Mouse (Mus musculus): Measurements from ENCODE around the gene Wdr81. TPM values are rescaled to one million over a fixed set of nuclear protein-coding genes. Genes with fewer than 3 reads are reported as not detected.

Gene Wdr81
- polyA plus RNA-seq, 1 experiment from 2014 or later, result 7.9 TPM

DNA sequence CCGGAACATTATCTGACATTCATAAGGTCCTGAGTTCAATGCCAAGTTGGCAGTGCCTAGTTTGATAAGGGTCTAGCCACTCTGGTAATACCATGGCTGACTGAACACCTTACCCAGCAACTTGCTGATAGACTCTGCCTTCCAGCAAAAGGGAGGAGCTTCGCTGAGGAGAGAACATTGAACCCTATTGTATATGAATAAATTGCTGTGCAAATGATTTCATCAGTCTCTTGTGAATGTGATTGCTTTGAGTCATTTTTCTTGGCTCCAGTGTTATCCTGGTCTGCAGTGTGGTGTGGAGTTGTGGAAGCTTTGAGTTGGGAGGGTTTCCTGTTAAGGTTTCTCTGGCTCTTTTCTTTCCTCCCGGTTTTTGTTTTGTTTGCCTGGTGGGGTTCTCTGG is 16.2 kb upstream of the Wdr81 start:
- H3K9me3 ChIP-seq (ENCODE audit: control insufficient read depth, low read length), result no peaks in the 10 kb centered on the region
- H3K4me3 ChIP-seq (replicated peaks; ENCODE audit: low read length), result no peak overlapping the region
- WGBS, result 88% methylated on average over 3 of the region's 3 CpGs
- no peak overlapping the region for H3K9ac ChIP-seq
- no peak overlapping the region for H3K4me2 ChIP-seq (replicated peaks)
- no peak for DNase-seq (ENCODE audit: low spot score)
- H3K27me3 ChIP-seq (ENCODE audit: control insufficient read depth, insufficient read depth, low read length), result no peaks in the 10 kb centered on the region
- H3K36me3 ChIP-seq (replicated peaks; ENCODE audit: control insufficient read depth, insufficient read depth), result peaks cover 9% of the 10 kb centered on the region
- H3K4me1 ChIP-seq (replicated peaks; ENCODE audit: control insufficient read depth, insufficient read depth, low read length), result no peaks in the 10 kb centered on the region
- ATAC-seq (ENCODE audit: low FRiP score), result no peak
- no peak overlapping the region for H3K27ac ChIP-seq

DNA sequence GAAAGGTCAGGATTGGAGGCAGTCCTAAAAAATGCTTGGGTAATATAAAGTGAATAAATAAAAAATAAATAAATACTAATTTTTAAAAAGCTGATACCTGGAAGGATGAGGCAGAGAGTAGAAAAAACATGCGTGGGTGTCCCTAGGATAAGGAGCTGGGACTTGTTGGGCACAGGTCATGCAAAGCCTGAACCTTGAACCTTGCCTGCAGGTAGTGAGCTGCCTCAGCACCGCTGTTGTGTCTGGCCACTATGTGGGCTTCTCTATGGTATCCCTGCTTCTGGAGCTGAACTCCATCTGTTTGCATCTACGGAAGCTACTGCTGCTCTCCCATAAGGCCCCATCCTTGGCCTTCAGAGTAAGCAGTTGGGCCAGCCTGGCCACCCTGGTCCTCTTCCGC is 14.7 kb upstream of the Wdr81 start:
- Histone ChIP-seq H3K9me3 (ENCODE audit: control insufficient read depth, low read length) (no peaks in the 10 kb centered on the region), H3K9ac (no peak overlapping the region), H3K4me2 (replicated peaks) (no peak overlapping the region), H3K4me1 (replicated peaks; ENCODE audit: control insufficient read depth, insufficient read depth, low read length) (no peaks in the 10 kb centered on the region), H3K36me3 (replicated peaks; ENCODE audit: control insufficient read depth, insufficient read depth) (peaks cover 17% of the 10 kb centered on the region), H3K27ac (no peak overlapping the region), H3K4me3 (replicated peaks; ENCODE audit: low read length) (no peak overlapping the region), H3K27me3 (ENCODE audit: control insufficient read depth, insufficient read depth, low read length) (no peaks in the 10 kb centered on the region)
- DNase-seq (ENCODE audit: low spot score) (no peak), ATAC-seq (ENCODE audit: low FRiP score) (no peak)
- 89% methylated on average over 4 of the region's 4 CpGs for WGBS

DNA sequence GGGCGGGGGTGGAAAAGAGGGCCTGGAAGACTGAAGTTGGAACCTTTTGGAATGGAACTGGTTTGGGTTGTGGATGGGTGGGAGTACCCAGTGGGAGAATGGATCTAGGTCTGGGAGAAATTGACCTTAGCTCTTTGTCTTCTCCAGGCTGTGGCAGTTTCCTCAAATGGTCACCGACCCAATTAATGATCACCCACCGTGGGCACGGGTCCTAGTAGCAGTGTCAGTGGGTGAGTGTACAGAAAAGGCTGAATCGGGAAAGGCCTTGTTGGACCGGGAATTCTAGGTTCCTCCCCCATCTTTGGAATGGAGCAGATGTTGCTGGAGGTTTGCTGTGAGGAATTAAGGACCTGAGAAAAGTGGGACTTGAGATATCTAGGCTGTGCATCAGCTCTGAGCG is 13.9 kb upstream of the Wdr81 start:
- DNase-seq (ENCODE audit: low spot score) (no peak), ATAC-seq (ENCODE audit: low FRiP score) (no peak)
- no peaks in the 10 kb centered on the region for H3K9me3 ChIP-seq (ENCODE audit: control insufficient read depth, low read length)
- H3K27me3 ChIP-seq (ENCODE audit: control insufficient read depth, insufficient read depth, low read length), result no peaks in the 10 kb centered on the region
- H3K4me1 ChIP-seq (replicated peaks; ENCODE audit: control insufficient read depth, insufficient read depth, low read length), result no peaks in the 10 kb centered on the region
- peak overlapping the region; percentile 48 for H3K4me2 ChIP-seq (replicated peaks)
- no peak overlapping the region for H3K9ac ChIP-seq
- no peak overlapping the region for H3K27ac ChIP-seq
- WGBS, result 69% methylated on average over 7 of the region's 7 CpGs
- H3K36me3 ChIP-seq (replicated peaks; ENCODE audit: control insufficient read depth, insufficient read depth), result peaks cover 17% of the 10 kb centered on the region
- peak overlapping the region; percentile 18 for H3K4me3 ChIP-seq (replicated peaks; ENCODE audit: low read length)

DNA sequence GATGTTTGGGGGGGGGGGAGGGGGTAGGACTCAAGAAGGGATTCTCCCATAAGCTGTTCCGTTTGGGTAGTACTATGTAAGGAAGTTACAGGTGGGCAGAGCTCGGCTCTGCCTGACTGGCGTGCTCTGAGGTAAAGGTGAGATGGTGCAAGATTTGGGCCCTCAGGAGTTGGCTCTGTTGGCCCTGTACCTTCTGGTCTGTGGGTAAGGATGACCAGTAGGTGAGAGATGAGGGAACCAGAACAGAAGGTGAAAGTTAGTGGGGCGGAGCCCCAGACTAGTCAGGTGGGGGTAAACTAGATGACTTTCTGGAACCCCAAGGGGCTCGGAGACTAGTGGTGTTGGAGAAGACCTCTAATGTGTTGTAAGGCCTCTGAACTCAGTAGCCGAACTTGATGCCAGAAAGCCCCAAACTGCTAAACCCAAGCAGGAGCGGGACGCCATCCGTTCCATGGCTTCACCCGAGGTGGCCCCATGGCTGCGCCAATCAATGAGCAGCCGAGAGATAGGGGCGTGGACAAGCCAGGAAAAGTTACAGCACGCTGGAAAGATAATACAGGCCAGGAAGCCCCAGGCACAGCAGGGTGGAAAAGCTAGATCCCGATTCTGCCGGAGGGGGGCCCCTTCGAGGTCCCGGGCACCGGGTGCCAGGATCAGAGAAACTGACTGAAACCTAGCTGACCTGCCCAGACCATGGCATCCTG is 13.1 kb upstream of the Wdr81 start:
- 21% methylated on average over 19 of the region's 19 CpGs for whole genome bisulfite sequencing
- peak overlapping the region; percentile 18 for H3K4me3 ChIP-seq (replicated peaks; ENCODE audit: low read length)
- no peak for DNase-seq (ENCODE audit: low spot score)

DNA sequence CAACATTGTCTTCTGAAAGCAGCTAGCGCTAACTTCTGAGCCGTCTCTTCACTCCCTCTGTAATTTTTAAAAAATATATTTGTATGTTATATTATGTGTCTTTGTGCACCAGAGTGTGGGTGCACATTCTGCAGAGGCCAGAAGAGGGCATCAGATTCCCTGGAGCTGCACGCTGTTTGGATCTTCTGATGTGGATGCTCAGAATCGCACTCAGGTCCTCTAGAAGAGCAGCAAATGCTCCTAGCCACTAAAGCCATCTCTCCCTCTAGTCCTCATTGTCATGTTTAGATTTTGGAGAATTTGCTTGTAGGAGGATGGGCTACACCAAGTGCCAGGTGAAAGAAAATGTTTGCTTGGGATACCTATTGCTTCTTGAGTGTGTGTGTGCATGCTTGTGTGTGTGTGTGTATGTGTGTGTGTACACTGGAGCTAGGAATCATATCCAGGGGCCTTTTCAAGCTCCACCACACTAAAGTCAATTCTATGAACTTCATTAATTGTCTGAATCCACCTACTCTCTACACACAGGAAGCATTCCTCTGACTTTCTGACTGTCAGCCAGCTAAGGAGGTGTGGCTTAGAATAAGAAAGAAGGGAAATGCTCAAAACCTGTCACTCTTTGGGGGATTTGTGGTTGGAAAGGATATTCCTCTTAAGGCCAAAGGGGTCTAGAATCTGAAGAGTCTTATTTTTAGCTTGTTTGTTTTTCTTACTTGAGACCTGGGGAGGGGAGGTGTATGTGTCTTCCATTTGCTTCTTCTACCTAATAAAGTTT is 12.4 kb upstream of the Wdr81 start:
- H3K9ac ChIP-seq, result no peak overlapping the region

More for the DNA sequence above, 13.1 kb upstream of the Wdr81 start:
- peak overlapping the region; percentile 48 for H3K4me2 ChIP-seq (replicated peaks)
- no peaks in the 10 kb centered on the region for H3K9me3 ChIP-seq (ENCODE audit: control insufficient read depth, low read length)
- peaks cover 17% of the 10 kb centered on the region for H3K36me3 ChIP-seq (replicated peaks; ENCODE audit: control insufficient read depth, insufficient read depth)
- H3K4me1 ChIP-seq (replicated peaks; ENCODE audit: control insufficient read depth, insufficient read depth, low read length), result peaks cover 5% of the 10 kb centered on the region
- no peaks in the 10 kb centered on the region for H3K27me3 ChIP-seq (ENCODE audit: control insufficient read depth, insufficient read depth, low read length)
- H3K27ac ChIP-seq, result no peak overlapping the region
- H3K9ac ChIP-seq, result peak overlapping the region; percentile 18; the same call in 1 of the 2 replicates
- ATAC-seq (ENCODE audit: low FRiP score), result peak; percentile 31; the same call in 1 of the 2 replicates

DNA sequence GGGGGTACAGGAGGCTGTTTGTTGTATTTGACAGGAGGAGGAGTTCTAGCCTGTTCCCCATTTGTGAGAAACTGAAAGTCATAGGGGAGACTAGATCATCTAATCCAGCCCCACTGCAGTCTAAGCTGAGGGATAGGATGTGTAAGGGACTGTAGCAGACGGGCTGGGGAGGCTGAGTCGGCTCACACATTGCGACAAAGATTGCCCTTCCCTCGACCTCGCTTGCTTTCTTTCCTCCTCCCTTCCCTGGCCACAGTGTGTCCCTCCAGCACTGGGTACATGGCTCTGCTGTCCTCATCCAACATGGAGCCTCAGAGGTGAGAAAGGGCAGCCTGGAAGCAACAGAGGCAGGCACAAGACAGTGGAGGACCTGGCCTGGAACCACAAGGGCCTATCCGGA is 10.5 kb upstream of the Wdr81 start:
- ATAC-seq (ENCODE audit: low FRiP score) (no peak), DNase-seq (ENCODE audit: low spot score) (no peak)
- H3K9me3 ChIP-seq (ENCODE audit: control insufficient read depth, low read length), result no peaks in the 10 kb centered on the region
- 92% methylated on average over 6 of the region's 6 CpGs for WGBS
- H3K4me3 ChIP-seq (replicated peaks; ENCODE audit: low read length), result no peak overlapping the region
- H3K27ac ChIP-seq, result no peak overlapping the region
- H3K4me2 ChIP-seq (replicated peaks), result no peak overlapping the region
- peaks cover 17% of the 10 kb centered on the region for H3K36me3 ChIP-seq (replicated peaks; ENCODE audit: control insufficient read depth, insufficient read depth)
- no peak overlapping the region for H3K9ac ChIP-seq
- no peaks in the 10 kb centered on the region for H3K27me3 ChIP-seq (ENCODE audit: control insufficient read depth, insufficient read depth, low read length)
- H3K4me1 ChIP-seq (replicated peaks; ENCODE audit: control insufficient read depth, insufficient read depth, low read length), result peaks cover 14% of the 10 kb centered on the region

More for the DNA sequence above, 12.4 kb upstream of the Wdr81 start:
- H3K4me3 ChIP-seq (replicated peaks; ENCODE audit: low read length), result no peak overlapping the region
- H3K9me3 ChIP-seq (ENCODE audit: control insufficient read depth, low read length), result no peaks in the 10 kb centered on the region
- 97% methylated on average over 4 of the region's 4 CpGs for WGBS
- no peak overlapping the region for H3K27ac ChIP-seq
- ATAC-seq (ENCODE audit: low FRiP score) (no peak), DNase-seq (ENCODE audit: low spot score) (no peak)
- no peaks in the 10 kb centered on the region for H3K27me3 ChIP-seq (ENCODE audit: control insufficient read depth, insufficient read depth, low read length)
- H3K36me3 ChIP-seq (replicated peaks; ENCODE audit: control insufficient read depth, insufficient read depth), result peaks cover 17% of the 10 kb centered on the region
- peak overlapping the region; percentile 48; the same call in 1 of the 2 replicates for H3K4me2 ChIP-seq (replicated peaks)
- H3K4me1 ChIP-seq (replicated peaks; ENCODE audit: control insufficient read depth, insufficient read depth, low read length), result peaks cover 12% of the 10 kb centered on the region

DNA sequence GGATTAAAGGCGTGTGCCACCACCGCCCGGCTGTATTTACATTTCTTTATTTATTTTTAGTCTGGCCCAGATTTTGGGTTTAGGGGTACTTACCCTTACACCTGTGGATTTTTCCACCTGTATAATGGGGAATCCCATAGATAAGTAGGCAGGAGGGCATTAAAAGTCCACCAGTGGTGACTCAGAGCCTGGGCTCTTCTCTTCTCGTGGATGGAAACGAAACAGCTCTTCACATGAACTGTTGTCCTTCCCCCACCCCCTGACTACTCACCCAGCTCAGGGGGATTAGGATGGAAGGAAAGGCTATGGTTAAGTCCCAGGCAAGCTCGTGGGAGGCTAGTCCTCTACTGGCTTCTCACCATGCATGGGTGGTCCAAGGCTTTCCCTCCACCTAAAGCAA is 9.9 kb upstream of the Wdr81 start:
- DNase-seq (ENCODE audit: low spot score), result no peak
- 94% methylated on average over 6 of the region's 6 CpGs for WGBS

DNA sequence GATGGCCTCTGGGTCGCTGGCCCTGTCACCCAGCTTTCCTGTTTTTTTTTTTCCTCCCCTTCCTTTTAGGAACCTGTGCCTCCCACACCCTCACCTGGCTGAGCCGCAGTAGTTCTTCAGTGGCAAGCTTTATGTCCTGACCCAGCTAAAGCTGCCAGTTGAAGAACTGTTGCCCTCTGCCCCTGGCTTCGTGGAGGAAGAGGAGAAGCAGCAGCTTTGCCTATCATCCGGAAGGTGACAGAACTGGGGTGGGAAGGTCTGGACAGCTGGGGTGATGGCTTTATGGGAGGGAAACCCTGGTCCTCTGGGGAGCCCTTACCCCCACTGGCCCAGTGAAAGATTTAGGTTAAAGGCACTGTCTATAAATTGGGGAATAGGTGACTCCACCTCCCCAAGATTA is 9.1 kb upstream of the Wdr81 start:
- no peak overlapping the region for H3K4me3 ChIP-seq (replicated peaks; ENCODE audit: low read length)
- WGBS, result 74% methylated on average over 4 of the region's 4 CpGs
- H3K4me2 ChIP-seq (replicated peaks), result no peak overlapping the region
- H3K27me3 ChIP-seq (ENCODE audit: control insufficient read depth, insufficient read depth, low read length), result no peaks in the 10 kb centered on the region
- no peak for DNase-seq (ENCODE audit: low spot score)
- peaks cover 17% of the 10 kb centered on the region for H3K36me3 ChIP-seq (replicated peaks; ENCODE audit: control insufficient read depth, insufficient read depth)
- no peak for ATAC-seq (ENCODE audit: low FRiP score)
- no peaks in the 10 kb centered on the region for H3K9me3 ChIP-seq (ENCODE audit: control insufficient read depth, low read length)
- peaks cover 19% of the 10 kb centered on the region for H3K4me1 ChIP-seq (replicated peaks; ENCODE audit: control insufficient read depth, insufficient read depth, low read length)
- H3K9ac ChIP-seq, result no peak overlapping the region
- H3K27ac ChIP-seq, result no peak overlapping the region

More for the DNA sequence above, 9.9 kb upstream of the Wdr81 start:
- Histone ChIP-seq H3K4me2 (replicated peaks) (no peak overlapping the region), H3K4me3 (replicated peaks; ENCODE audit: low read length) (no peak overlapping the region), H3K9ac (no peak overlapping the region), H3K36me3 (replicated peaks; ENCODE audit: control insufficient read depth, insufficient read depth) (peaks cover 17% of the 10 kb centered on the region), H3K4me1 (replicated peaks; ENCODE audit: control insufficient read depth, insufficient read depth, low read length) (peaks cover 19% of the 10 kb centered on the region), H3K27ac (no peak overlapping the region), H3K9me3 (ENCODE audit: control insufficient read depth, low read length) (no peaks in the 10 kb centered on the region), H3K27me3 (ENCODE audit: control insufficient read depth, insufficient read depth, low read length) (no peaks in the 10 kb centered on the region)
- no peak for ATAC-seq (ENCODE audit: low FRiP score)

DNA sequence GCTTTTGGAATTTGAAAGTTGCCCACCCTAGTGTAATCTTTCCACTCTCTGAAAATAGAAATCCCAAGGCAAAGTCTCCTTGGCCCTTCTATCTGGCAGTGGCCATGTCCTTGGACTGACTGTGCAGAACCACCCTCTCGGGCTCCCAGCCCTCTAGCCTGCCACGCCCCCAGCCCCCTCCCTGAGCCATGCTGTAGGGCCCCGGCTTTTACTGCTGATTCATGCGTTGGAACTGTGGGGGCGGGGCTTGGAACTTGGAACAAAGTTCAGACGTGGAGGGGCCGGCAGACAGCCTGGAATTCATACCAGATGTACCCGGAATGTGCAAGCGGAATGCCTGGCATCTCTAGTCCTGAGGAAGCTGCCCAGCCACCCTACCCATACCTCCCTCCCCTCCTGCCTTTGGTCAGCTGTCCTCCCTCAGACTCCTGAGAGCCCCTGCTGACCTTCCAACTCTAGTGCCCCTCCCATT is 8.4 kb upstream of the Wdr81 start:
- Histone ChIP-seq H3K4me3 (replicated peaks; ENCODE audit: low read length) (peak overlapping the region; percentile 73; the same call in 1 of the 2 replicates), H3K36me3 (replicated peaks; ENCODE audit: control insufficient read depth, insufficient read depth) (peaks cover 17% of the 10 kb centered on the region), H3K27ac (no peak overlapping the region), H3K27me3 (ENCODE audit: control insufficient read depth, insufficient read depth, low read length) (no peaks in the 10 kb centered on the region), H3K4me2 (replicated peaks) (peak overlapping the region; percentile 76), H3K9me3 (ENCODE audit: control insufficient read depth, low read length) (no peaks in the 10 kb centered on the region), H3K9ac (peak overlapping the region; percentile 73; the same call in 1 of the 2 replicates), H3K4me1 (replicated peaks; ENCODE audit: control insufficient read depth, insufficient read depth, low read length) (peaks cover 19% of the 10 kb centered on the region)
- DNase-seq (ENCODE audit: low spot score) (peak; percentile 44), ATAC-seq (ENCODE audit: low FRiP score) (no peak)
- WGBS, result 7% methylated on average over 9 of the region's 9 CpGs
